Mouse (Mus musculus): ENCODE data around the gene Cst6. TPM values are rescaled to one million over a fixed set of nuclear protein-coding genes. Genes with fewer than 3 reads are reported as not detected.

Cst6 gene
- polyA plus RNA-seq, 1 experiment from 2014 or later = 0.27 TPM

- H3K27ac ChIP-seq = peak overlapping the region; percentile 87
- 12% methylated on average over 11 of the region's 11 CpGs for WGBS (ENCODE audit: missing documents)
- H3K79me2 ChIP-seq (ENCODE audit: inconsistent target) = peaks cover 44% of the 10 kb centered on the region
- peak overlapping the region; percentile 91 for H3K4me3 ChIP-seq (ENCODE audit: inconsistent target)
- peaks cover 15% of the 10 kb centered on the region for H3K36me3 ChIP-seq (ENCODE audit: inconsistent target)
These were observed 18.1 kb upstream of the Cst6 start for GRCm38 (mm10) chr19:5367455-5367854.

GRCm38 (mm10) chr19:5367053-5367359 lies 17.6 kb upstream of the Cst6 start, which contains the start of gene Banf1:
Gene Banf1 (minus strand): TSS chr19:5367168.
- Histone ChIP-seq H3K27ac (peak within 1 kb of the TSS; percentile 87), H3K79me2 (ENCODE audit: inconsistent target) (peaks cover 44% of the 10 kb centered on the region), H3K36me3 (ENCODE audit: inconsistent target) (peaks cover 15% of the 10 kb centered on the region), H3K4me3 (ENCODE audit: inconsistent target) (peak within 1 kb of the TSS; percentile 91)
- 1% methylated on average over 33 of the region's 33 CpGs for WGBS (ENCODE audit: missing documents)

- under 1% methylated on average over 87 of the region's 92 CpGs for WGBS (ENCODE audit: missing documents)
- peak within 1 kb of the TSS; percentile 91 for H3K4me3 ChIP-seq (ENCODE audit: inconsistent target)
- peaks cover 15% of the 10 kb centered on the region for H3K36me3 ChIP-seq (ENCODE audit: inconsistent target)
- H3K79me2 ChIP-seq (ENCODE audit: inconsistent target) = peaks cover 44% of the 10 kb centered on the region
- H3K27ac ChIP-seq = peak within 1 kb of the TSS; percentile 87
These were observed 17.0 kb upstream of the Cst6 start, which contains the start of gene Eif1ad for GRCm38 (mm10) chr19:5366175-5367052. Gene Eif1ad (plus strand): TSS chr19:5366741.

- Histone ChIP-seq H3K79me2 (ENCODE audit: inconsistent target) (peaks cover 44% of the 10 kb centered on the region), H3K4me3 (ENCODE audit: inconsistent target) (peak overlapping the region; percentile 43), H3K27ac (no peak overlapping the region), H3K36me3 (ENCODE audit: inconsistent target) (peaks cover 13% of the 10 kb centered on the region)
- WGBS (ENCODE audit: missing documents) = 11% methylated on average over 9 of the region's 11 CpGs
These were observed 16.4 kb upstream of the Cst6 start for GRCm38 (mm10) chr19:5365751-5366150.

- 46% methylated on average over 2 of the region's 2 CpGs for WGBS (ENCODE audit: missing documents)
- H3K27ac ChIP-seq = no peak overlapping the region
- H3K4me3 ChIP-seq (ENCODE audit: inconsistent target) = no peak overlapping the region
- H3K36me3 ChIP-seq (ENCODE audit: inconsistent target) = no peaks in the 10 kb centered on the region
- peaks cover 40% of the 10 kb centered on the region for H3K79me2 ChIP-seq (ENCODE audit: inconsistent target)
These were observed 14.8 kb upstream of the Cst6 start for GRCm38 (mm10) chr19:5364124-5364523.

GRCm38 (mm10) chr19:5362186-5362585 lies 12.8 kb upstream of the Cst6 start:
- H3K79me2 ChIP-seq (ENCODE audit: inconsistent target) = peaks cover 21% of the 10 kb centered on the region
- H3K36me3 ChIP-seq (ENCODE audit: inconsistent target) = no peaks in the 10 kb centered on the region
- 92% methylated on average over 2 of the region's 2 CpGs for WGBS (ENCODE audit: missing documents)
- H3K4me3 ChIP-seq (ENCODE audit: inconsistent target) = no peak overlapping the region
- H3K27ac ChIP-seq = no peak overlapping the region

GRCm38 (mm10) chr19:5356080-5356479 lies 6.7 kb upstream of the Cst6 start:
- Histone ChIP-seq H3K4me3 (ENCODE audit: inconsistent target) (no peak overlapping the region), H3K79me2 (ENCODE audit: inconsistent target) (no peaks in the 10 kb centered on the region), H3K36me3 (ENCODE audit: inconsistent target) (no peaks in the 10 kb centered on the region), H3K27ac (no peak overlapping the region)
- WGBS (ENCODE audit: missing documents) = no CpG with 5 or more reads among the region's 1 CpGs

- H3K79me2 ChIP-seq (ENCODE audit: inconsistent target) = no peaks in the 10 kb centered on the region
- no peak overlapping the region for H3K4me3 ChIP-seq (ENCODE audit: inconsistent target)
- H3K36me3 ChIP-seq (ENCODE audit: inconsistent target) = no peaks in the 10 kb centered on the region
- no peak overlapping the region for H3K27ac ChIP-seq
- WGBS (ENCODE audit: missing documents) = 85% methylated on average over 2 of the region's 2 CpGs
These were observed 4.2 kb upstream of the Cst6 start for GRCm38 (mm10) chr19:5353609-5354008.

GRCm38 (mm10) chr19:5348526-5349501 lies 560 bp downstream of the Cst6 start:
- 7% methylated on average over 34 of the region's 34 CpGs for WGBS (ENCODE audit: missing documents)
- H3K27ac ChIP-seq = no peak overlapping the region
- no peaks in the 10 kb centered on the region for H3K79me2 ChIP-seq (ENCODE audit: inconsistent target)
- H3K36me3 ChIP-seq (ENCODE audit: inconsistent target) = no peaks in the 10 kb centered on the region
- no peak overlapping the region for H3K4me3 ChIP-seq (ENCODE audit: inconsistent target)

- no peak overlapping the region for H3K27ac ChIP-seq
- 95% methylated on average over 5 of the region's 6 CpGs for WGBS (ENCODE audit: missing documents)
These were observed 1.3 kb downstream of the Cst6 start for GRCm38 (mm10) chr19:5348064-5348463.

GRCm38 (mm10) chr19:5345297-5346131 lies 3.9 kb downstream of the Cst6 start:
- WGBS (ENCODE audit: missing documents) = 95% methylated on average over 5 of the region's 6 CpGs
- Histone ChIP-seq H3K36me3 (ENCODE audit: inconsistent target) (no peaks in the 10 kb centered on the region), H3K4me3 (ENCODE audit: inconsistent target) (no peak overlapping the region), H3K27ac (no peak overlapping the region), H3K79me2 (ENCODE audit: inconsistent target) (no peaks in the 10 kb centered on the region)

More at GRCm38 (mm10) chr19:5348064-5348463, 1.3 kb downstream of the Cst6 start:
- H3K4me3 ChIP-seq (ENCODE audit: inconsistent target) = no peak overlapping the region
- H3K36me3 ChIP-seq (ENCODE audit: inconsistent target) = no peaks in the 10 kb centered on the region
- H3K79me2 ChIP-seq (ENCODE audit: inconsistent target) = no peaks in the 10 kb centered on the region

- no peak overlapping the region for H3K4me3 ChIP-seq (ENCODE audit: inconsistent target)
- H3K79me2 ChIP-seq (ENCODE audit: inconsistent target) = no peaks in the 10 kb centered on the region
- H3K36me3 ChIP-seq (ENCODE audit: inconsistent target) = no peaks in the 10 kb centered on the region
- WGBS (ENCODE audit: missing documents) = 93% methylated on average over 7 of the region's 7 CpGs
- H3K27ac ChIP-seq = no peak overlapping the region
These were observed 8.0 kb downstream of the Cst6 start for GRCm38 (mm10) chr19:5341360-5341759.

- H3K27ac ChIP-seq = no peak overlapping the region
- no peaks in the 10 kb centered on the region for H3K79me2 ChIP-seq (ENCODE audit: inconsistent target)
- H3K36me3 ChIP-seq (ENCODE audit: inconsistent target) = no peaks in the 10 kb centered on the region
- 22% methylated on average over 4 of the region's 5 CpGs for WGBS (ENCODE audit: missing documents)
- no peak overlapping the region for H3K4me3 ChIP-seq (ENCODE audit: inconsistent target)
These were observed 11.4 kb downstream of the Cst6 start for GRCm38 (mm10) chr19:5337975-5338374.

- WGBS (ENCODE audit: missing documents) = 94% methylated on average over 6 of the region's 6 CpGs
- Histone ChIP-seq H3K36me3 (ENCODE audit: inconsistent target) (no peaks in the 10 kb centered on the region), H3K27ac (no peak within 1 kb of the TSS), H3K79me2 (ENCODE audit: inconsistent target) (no peaks in the 10 kb centered on the region), H3K4me3 (ENCODE audit: inconsistent target) (no peak within 1 kb of the TSS)
These were observed 13.9 kb downstream of the Cst6 start, which contains the start of gene Catsper1 for GRCm38 (mm10) chr19:5335441-5335840. Gene Catsper1 (plus strand): TSS chr19:5335741.
